Mouse (Mus musculus) lung, adult 2 months (tissue): ENCODE measurements at regions not wholly inside any gene's neighbourhood (a gene's known extent, or its start where the extent isn't known, plus 50 kb on each side); places are given as distances from the start of the nearest gene placed in this dataset.

ENCODE experiments used
- CTCF ChIP-seq: fragments of 200-500 bp; IDR thresholded peaks from 2 replicates; pipeline ENCODE4 v1.5.1; 2011; ENCODE audit warnings: mild to moderate bottlenecking, low read length, control low read depth; ENCODE audit not compliant: insufficient read depth
- POLR2A ChIP-seq: fragments of 200-500 bp; IDR thresholded peaks from 2 replicates; pipeline ENCODE4 v1.6.1; 2011; ENCODE audit warnings: low read depth, mild to moderate bottlenecking, control low read depth, low read length, borderline replicate concordance; ENCODE audit errors: extremely low read depth

DNA sequence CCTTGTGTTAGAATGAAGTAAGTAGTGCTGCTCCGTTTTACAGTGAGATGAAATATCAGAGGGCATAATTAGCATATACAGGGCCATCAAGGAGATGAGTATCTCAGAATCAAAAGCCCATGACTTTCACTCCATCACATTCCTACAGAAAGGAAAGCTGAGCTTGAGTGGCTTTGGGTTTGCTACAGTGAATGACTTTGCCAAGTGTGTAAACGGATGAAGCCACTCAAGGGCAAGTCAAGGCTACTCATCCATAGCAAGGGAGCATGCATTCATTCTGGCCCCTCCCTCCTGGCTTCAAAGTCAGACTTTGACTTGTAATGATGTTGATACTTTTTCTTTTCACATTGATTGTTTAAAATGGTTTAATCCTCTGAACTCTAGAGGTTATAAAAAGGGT lies 246.2 kb upstream of the Tenm4 start:
- TF ChIP-seq POLR2A, result no peak
- TF ChIP-seq CTCF, result no peak
